Mouse (Mus musculus) 416B (cell line): Measurements from ENCODE around the gene Srprb.
"Not testable (repeated sequence)": the region's sequence is repeated elsewhere in the genome, so short reads cannot be mapped to it uniquely, and the experiment has no call there.

ENCODE experiments used
- DNase-seq: peaks from one replicate; pipeline ENCODE4 v3.0.0; 2011; ENCODE audit warnings: low read depth

The Srprb gene

GRCm38 (mm10) chr9:103208802-103209423, 7.0 kb upstream of the Srprb start:
- DNase-seq: no peak

DNA sequence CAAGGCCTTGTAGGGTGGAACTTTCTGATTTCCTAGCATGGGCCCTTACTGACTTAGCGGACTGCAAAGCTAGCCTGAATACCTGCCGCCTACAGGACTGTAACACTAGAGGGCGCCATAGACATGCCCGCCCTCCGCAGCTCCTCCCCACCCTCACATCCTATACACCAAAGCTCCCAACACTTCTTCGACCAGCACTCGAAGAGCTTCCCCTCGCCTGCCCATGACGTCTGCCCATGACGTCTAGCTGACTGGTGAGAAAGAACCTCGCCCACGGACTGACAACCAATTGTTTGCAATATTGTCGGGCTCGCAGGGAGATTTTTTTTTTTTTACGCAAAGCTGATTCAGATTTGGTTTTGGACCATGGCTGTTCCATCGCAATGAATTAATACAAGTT, 5.9 kb upstream of the Srprb start:
- peak; percentile 90 for DNase-seq

DNA sequence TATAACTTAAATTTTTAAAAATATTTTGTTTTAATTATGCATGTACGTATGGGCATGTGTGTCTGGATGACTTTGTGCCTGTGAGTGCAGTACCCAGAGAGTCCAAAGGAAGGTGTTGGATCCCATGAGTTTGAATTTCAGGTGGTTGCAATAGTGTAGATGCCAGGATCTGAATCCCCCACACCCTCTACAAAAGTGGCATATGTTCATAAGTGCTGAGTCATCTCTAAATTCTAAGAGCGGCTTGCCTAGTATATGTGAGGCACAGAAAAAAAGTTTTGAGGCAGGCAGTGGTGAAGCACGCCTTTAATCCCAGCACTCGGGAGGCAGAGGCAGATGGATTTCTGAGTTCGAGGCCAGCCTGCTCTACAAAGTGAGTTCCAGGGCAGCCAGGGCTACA, 3.8 kb upstream of the Srprb start:
- DNase-seq: no peak

DNA sequence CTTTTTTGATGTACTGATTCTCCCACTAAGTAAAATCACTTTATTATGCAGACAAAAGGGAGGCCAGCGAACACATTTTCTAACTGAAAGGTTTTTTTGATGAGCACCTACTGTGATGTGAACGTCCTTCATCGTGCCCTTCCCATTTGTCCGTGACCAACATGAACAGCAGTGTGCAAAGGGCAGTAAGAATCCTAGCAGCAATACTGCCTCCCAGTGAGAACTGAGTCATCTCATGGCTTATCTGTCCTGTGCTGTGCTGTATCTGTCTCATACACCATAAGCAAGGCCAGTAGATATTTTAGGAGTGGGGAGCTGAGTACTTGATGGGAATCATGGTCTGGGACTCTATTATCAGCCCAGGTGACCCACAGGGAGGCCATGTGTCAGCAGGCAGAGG, 13.5 kb downstream of the Srprb start:
- no peak for DNase-seq

DNA sequence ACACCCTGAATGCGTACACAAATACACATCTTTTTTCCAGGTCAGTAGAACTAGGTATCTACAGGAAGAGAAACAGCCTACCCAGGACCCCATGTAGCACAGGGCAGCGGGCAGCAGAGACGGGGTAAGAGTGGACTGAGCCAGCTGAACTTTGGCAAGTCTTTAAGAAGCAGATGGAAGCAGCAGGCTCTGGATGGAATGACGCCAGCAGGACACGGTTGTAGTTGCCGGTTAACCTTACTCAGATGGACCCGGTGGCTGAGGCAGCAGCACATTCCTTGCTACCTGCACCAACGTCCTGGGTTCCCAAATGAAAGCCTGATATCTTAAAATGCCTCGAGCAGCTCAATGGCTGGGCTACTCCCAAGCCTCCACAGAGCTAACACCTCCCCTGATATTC, 15.2 kb downstream of the Srprb start:
- DNase-seq: no peak

GRCm38 (mm10) chr9:103185946-103186345, 16.0 kb downstream of the Srprb start:
- DNase-seq: no peak

GRCm38 (mm10) chr9:103184855-103185254, 17.1 kb downstream of the Srprb start:
- no peak for DNase-seq

GRCm38 (mm10) chr9:103181886-103182285, 20.1 kb downstream of the Srprb start:
- DNase-seq: no peak

DNA sequence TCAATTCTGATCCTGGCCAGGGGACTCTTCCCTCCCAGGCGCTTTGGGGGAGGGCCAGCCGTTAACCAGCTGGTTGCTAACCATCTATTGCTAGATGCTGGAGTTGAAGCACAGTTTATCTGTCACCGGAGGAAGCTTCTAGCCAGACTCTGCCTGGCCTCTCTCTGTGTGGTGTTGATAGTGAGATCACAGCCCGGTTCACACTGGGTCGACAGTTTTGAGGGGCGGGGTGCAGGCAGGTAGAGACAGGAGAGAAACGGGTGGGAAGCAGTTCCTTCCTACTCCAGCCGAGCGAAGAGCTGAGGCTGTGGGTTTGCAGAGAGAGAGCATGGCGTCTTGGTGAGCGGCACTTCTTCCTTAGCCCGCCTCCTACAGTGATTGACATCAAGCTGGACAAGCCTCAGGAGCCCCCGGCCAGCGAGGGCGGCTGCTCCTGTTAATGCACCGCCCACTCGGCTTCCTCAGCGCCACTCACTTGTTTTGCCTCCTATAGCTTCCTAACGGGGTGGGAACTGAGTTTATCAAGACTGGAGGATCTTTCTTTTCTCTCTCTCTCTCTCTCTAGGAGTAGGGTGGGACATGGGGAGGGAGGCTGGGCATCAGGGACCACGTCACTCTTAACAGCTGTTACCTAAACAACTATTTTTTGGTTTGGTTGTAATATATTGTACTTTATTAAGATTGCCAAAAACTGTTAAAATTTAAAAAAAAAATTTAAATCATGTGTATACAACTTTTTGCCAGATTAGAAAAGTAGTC, 21.0 kb downstream of the Srprb start:
- DNase-seq: peak; percentile 62

GRCm38 (mm10) chr9:103180303-103180702, 21.6 kb downstream of the Srprb start:
- no peak for DNase-seq

- peak; percentile 41 for DNase-seq
Measured at GRCm38 (mm10) chr9:103175692-103176091, 26.2 kb downstream of the Srprb start.

DNA sequence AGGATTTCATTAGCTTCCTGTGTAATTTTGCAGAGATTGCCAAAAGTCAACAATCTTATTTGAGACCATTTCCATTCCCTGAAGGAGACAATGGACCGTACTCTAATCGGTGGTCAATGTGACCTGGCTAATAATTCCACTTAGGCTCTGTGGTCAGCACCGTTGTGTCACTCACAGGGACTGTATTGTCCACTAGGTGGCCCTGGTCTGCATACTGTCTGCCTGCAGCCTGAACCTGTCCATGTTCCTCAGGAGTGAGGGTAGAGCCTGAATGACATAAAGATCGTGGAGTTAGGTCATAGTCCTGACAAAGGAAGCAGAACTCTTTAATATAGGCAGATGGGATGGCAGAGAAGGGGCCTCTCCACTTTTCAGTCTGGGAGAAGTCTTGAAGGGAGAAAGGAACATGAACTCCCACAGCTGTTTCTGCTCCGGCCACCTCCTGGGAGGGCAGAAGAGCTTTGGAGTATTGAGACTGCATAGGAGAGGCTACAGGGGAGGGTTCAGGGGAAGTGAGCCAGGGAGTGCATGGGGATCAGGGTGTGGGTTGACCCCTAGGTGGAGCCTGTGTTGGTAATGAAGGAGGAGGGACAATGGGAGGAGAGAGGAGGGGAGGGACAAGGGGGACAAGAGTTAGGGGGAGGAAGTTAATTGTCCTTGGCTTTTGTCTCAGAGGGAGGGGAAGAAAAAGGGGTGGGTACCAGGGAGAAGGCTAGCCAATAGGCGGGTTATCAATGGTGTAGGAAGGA, 27.0 kb downstream of the Srprb start:
- peak; percentile 51 for DNase-seq

DNA sequence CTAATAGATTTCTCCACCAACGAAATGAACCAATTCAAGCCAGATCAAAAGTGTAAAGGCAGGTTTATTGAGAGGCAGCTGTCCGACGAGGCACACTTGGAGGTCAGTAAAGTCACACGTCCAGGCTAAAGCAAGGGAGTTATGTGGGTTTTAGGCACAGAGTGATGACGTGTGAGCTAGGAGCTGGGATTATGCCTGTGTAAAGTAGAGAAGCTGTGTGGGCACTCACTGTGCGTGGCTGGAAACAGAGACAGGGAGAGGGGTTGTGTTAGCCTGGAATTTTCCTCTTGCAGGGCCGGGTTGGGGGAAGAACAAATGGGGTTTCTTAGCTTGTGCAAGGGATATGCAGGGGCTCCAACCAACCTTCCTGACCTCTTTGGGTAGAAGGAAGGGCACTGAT, 33.2 kb downstream of the Srprb start:
- DNase-seq: no peak

DNA sequence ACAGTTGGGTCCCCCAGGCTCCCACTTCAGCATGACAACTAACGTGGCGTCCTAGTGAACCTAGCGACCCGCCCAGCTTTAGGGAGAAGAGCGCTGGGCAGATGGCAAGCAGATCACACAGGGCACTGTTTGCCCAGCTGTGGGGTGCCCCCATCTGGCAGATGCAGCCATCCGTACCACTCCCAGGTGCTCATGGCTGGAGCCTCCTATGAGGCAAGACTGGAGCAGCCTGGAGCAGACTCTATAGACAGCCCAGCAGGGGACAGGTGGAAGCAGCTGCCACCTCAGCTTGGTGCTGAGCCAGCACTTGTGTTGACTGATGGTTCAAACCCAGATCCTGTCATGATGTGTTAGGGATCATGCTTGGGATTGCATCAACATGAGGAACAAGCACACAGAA, 33.9 kb downstream of the Srprb start:
- no peak for DNase-seq

GRCm38 (mm10) chr9:103163806-103164205, 38.1 kb downstream of the Srprb start:
- DNase-seq: no peak

DNA sequence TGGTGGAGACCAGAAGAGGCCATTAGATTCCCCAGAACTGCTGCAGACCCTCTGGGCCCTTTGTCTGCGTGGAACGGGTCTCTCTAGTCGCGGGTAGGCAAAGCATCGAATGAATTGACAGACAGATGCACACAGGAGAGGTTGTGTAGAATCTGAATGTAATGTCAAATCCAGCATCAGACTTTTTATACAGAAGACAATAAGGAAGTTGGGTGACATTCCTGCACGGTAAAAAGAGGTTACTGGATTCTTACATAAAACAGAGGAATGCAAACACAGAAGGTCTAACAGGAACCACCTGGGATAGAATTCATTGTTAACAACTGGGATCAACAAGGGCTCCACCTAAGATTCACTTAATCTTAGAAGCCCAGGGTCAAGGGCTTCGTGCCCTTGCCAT, 46.8 kb downstream of the Srprb start:
- DNase-seq: not testable (repeated sequence)

- peak; percentile 23 for DNase-seq
Measured at GRCm38 (mm10) chr9:103154568-103154967, 47.4 kb downstream of the Srprb start.

- no peak for DNase-seq
Measured at GRCm38 (mm10) chr9:103153286-103153685, 48.7 kb downstream of the Srprb start.

DNA sequence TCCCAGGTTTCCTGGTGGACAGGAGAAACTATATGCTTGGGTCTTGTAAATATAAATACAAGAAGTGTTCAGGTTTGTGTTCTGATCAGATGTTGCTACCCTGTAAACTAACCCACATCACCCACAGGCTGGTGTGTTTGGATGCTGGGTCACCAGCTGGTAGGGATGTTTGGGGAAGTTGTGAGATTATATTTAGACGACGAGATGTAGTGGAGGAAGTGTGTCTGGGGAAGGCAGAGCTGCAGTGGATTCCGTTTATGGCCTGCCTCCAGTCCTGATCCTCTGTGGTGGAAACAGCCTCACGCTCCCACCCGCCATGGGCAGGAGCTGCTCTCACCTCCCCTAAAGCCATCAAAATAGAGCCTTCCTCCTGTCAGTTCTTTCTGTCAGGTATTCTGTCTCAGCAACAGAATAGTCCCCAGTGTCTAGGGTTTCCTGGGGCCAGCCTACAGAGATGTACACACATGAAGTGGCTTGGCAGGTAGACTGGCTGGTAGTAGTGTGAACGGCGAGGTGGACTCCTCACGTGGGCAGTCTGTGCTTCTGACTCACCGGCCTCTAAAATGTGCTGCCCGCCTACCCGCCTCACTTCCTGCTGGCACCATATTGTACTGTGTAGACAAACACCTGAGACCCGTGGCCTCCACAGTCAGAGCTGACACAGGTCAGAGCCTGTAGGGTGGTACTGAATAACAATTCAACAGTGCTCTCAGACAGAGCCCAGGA, 52.7 kb downstream of the Srprb start:
- DNase-seq: no peak

DNA sequence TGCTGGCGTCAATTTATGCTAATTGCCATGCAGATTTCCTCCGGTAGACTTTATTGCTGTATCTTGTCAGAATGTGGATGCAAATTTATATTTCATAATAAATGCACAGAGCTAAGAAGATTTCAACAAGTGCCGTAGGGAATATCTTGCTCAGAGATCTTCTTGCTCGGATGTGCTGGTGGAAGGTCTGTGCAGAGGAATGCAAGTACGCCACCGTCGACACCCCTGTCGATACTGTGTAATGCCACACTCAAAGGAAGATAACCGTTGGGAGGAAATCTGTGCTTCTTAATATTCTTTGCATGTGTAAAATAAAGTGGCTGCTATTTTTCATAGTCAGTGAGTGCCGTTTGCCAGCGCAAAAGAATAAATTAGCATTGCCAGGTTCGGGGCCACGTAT, 54.8 kb downstream of the Srprb start:
- DNase-seq: no peak

- DNase-seq: no peak
Measured at GRCm38 (mm10) chr9:103146703-103147102, 55.2 kb downstream of the Srprb start.

DNA sequence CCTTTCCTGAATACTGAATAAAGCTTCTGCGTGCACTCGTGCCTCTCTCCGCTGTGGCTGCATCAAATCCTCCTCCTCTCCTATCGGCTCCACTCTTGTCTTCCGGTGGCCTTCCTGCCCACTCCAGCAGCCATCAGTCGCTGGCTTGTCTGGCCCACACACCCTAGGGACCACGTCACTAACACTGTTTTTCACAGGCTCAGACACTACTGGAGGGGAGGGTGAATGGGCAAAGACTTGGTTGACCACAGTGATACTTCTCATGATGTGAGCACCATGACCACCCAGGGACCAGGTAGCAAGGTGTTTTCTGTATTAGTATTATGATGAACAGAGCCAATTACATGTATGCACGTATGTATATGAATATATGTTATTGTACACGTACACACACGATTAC, 55.7 kb downstream of the Srprb start:
- DNase-seq: no peak
